In the genomic region with DNA sequence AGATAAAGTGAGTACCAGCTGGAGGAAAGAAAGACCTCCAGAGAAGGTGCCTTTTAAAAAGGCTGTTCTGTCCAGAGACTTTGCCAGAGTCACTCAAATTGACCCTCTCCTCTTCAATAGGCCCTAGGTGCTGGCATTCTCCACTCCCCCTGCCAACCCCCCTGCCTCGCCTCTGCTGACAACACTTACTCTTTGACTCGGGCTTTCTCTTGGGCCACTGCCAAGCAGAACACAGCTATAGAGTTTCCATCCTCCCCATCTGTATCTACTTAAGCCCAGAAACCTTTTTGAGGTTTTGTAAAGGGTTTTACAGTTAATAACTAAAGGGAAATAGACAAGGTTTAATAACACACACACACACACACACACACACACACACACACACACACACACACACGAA, we compare ENCODE assay signal across 11 mouse cellular contexts.
DNase-seq lines count a peak whose midpoint lies in the region; ATAC-seq and TF ChIP-seq lines count a peak whose summit lies in the region.
"Had no signal": no experiment of that assay in that cellular context is flagged by ENCODE, and none has a peak within 500 bp of the region (broad histone marks: within the 10 kb centered on the region; RNA-seq: fewer than 3 reads in every experiment).

No protein-coding gene starts in this region.

- DNase-seq in forebrain, embryonic 11.5 days (ENCODE audit: low spot score) = peak; percentile 49
- peak; percentile 33 for DNase-seq in kidney, postnatal 0 days (ENCODE audit: low spot score)
- DNase-seq in midbrain, postnatal 0 days (ENCODE audit: low spot score) = peak; percentile 6
- DNase-seq in midbrain, embryonic 10.5 days (ENCODE audit: low spot score) = no peak
- no peak for DNase-seq in cerebellum, adult 11-12 months
- DNase-seq: adrenal gland, adult 2 months had no signal

- H3K4me2 ChIP-seq in forebrain, embryonic 11.5 days (ENCODE audit: low read depth, low read length, severe bottlenecking) = no peak overlapping the region
- H3K4me2 ChIP-seq in forebrain, embryonic 16.5 days (ENCODE audit: low read length) = no peak overlapping the region
- H3K4me2 ChIP-seq in kidney, postnatal 0 days (ENCODE audit: low read length) = no peak overlapping the region
- H3K4me2 ChIP-seq in kidney, embryonic 16.5 days (replicated peaks; ENCODE audit: low read depth, low read length) = no peak overlapping the region
- H3K4me2 ChIP-seq in midbrain, postnatal 0 days (ENCODE audit: low read depth, low read length, poor library complexity, severe bottlenecking) = no peak overlapping the region
- H3K4me2 ChIP-seq: embryonic facial prominence, embryonic 15.5 days; lung, embryonic 15.5 days had no signal

- H3K36me3 ChIP-seq in forebrain, embryonic 11.5 days (ENCODE audit: control insufficient read depth, insufficient read depth, low read length) = no peaks in the 10 kb centered on the region
- no peaks in the 10 kb centered on the region for H3K36me3 ChIP-seq in forebrain, embryonic 16.5 days (ENCODE audit: control insufficient read depth, insufficient read depth)
- H3K36me3 ChIP-seq in kidney, postnatal 0 days (ENCODE audit: insufficient read depth, low read length) = no peaks in the 10 kb centered on the region
- no peaks in the 10 kb centered on the region for H3K36me3 ChIP-seq in kidney, embryonic 16.5 days (ENCODE audit: insufficient read depth, low read length)
- H3K36me3 ChIP-seq in midbrain, postnatal 0 days (ENCODE audit: insufficient read depth, low read length) = no peaks in the 10 kb centered on the region
- H3K36me3 ChIP-seq in midbrain, embryonic 10.5 days = no peaks in the 10 kb centered on the region
- H3K36me3 ChIP-seq: embryonic facial prominence, embryonic 15.5 days; lung, embryonic 15.5 days had no signal

- no peak for ATAC-seq in forebrain, embryonic 11.5 days (replicated peaks; ENCODE audit: low FRiP score)
- ATAC-seq in forebrain, embryonic 16.5 days = no peak
- no peak for ATAC-seq in kidney, postnatal 0 days (replicated peaks; ENCODE audit: low FRiP score, low read depth)
- no peak for ATAC-seq in kidney, embryonic 16.5 days (ENCODE audit: low FRiP score, low TSS enrichment)
- no peak for ATAC-seq in midbrain, postnatal 0 days (ENCODE audit: low FRiP score)
- ATAC-seq in megakaryocyte progenitor cell, adult 5-6 weeks (replicated peaks; ENCODE audit: poor library complexity) = 0 out of 2 replicates have a peak, but pooled peaks have one; percentile 14

- 45% methylated on average over 3 of the region's 3 CpGs for WGBS in forebrain, embryonic 11.5 days
- 34% methylated on average over 3 of the region's 3 CpGs for WGBS in forebrain, embryonic 16.5 days
- 47% methylated on average over 3 of the region's 3 CpGs for WGBS in kidney, postnatal 0 days
- 49% methylated on average over 3 of the region's 3 CpGs for WGBS in kidney, embryonic 16.5 days
- 42% methylated on average over 3 of the region's 3 CpGs for WGBS in midbrain, postnatal 0 days
- 63% methylated on average over 3 of the region's 3 CpGs for WGBS in midbrain, embryonic 10.5 days

- no peaks in the 10 kb centered on the region for H3K27me3 ChIP-seq in forebrain, embryonic 11.5 days (ENCODE audit: control insufficient read depth, insufficient read depth, low read length)
- H3K27me3 ChIP-seq in forebrain, embryonic 16.5 days (replicated peaks; ENCODE audit: control insufficient read depth, insufficient read depth, low read length) = no peaks in the 10 kb centered on the region
- no peaks in the 10 kb centered on the region for H3K27me3 ChIP-seq in kidney, postnatal 0 days (ENCODE audit: insufficient read depth, low read length)
- peaks cover 7% of the 10 kb centered on the region; the same call in 1 of the 2 replicates for H3K27me3 ChIP-seq in kidney, embryonic 16.5 days (ENCODE audit: insufficient read depth, low read length)
- H3K27me3 ChIP-seq in midbrain, postnatal 0 days (ENCODE audit: insufficient read depth, low read length) = no peaks in the 10 kb centered on the region
- no peaks in the 10 kb centered on the region for H3K27me3 ChIP-seq in midbrain, embryonic 10.5 days (ENCODE audit: low read depth, poor library complexity, severe bottlenecking)
- H3K27me3 ChIP-seq: embryonic facial prominence, embryonic 15.5 days; lung, embryonic 15.5 days had no signal

- H3K4me3 ChIP-seq in forebrain, embryonic 11.5 days (ENCODE audit: low read depth, low read length) = no peak overlapping the region
- H3K4me3 ChIP-seq in forebrain, embryonic 16.5 days (replicated peaks; ENCODE audit: low read length) = no peak overlapping the region
- no peak overlapping the region for H3K4me3 ChIP-seq in kidney, postnatal 0 days (replicated peaks; ENCODE audit: low read depth, low read length)
- no peak overlapping the region for H3K4me3 ChIP-seq in kidney, embryonic 16.5 days (ENCODE audit: low read length)
- no peak overlapping the region for H3K4me3 ChIP-seq in midbrain, postnatal 0 days (ENCODE audit: low read depth, low read length)
- no peak overlapping the region for H3K4me3 ChIP-seq in midbrain, embryonic 10.5 days
- H3K4me3 ChIP-seq: embryonic facial prominence, embryonic 15.5 days; lung, embryonic 15.5 days had no signal

- no peak for TF ChIP-seq CTCF in kidney, postnatal 0 days (IDR thresholded peaks at IDR 0.05; ENCODE audit: low read depth)
- TF ChIP-seq CTCF in midbrain, postnatal 0 days (IDR thresholded peaks at IDR 0.05) = no peak

- H3K4me1 ChIP-seq in forebrain, embryonic 11.5 days (replicated peaks; ENCODE audit: control insufficient read depth, insufficient read depth, low read length) = no peaks in the 10 kb centered on the region
- no peaks in the 10 kb centered on the region for H3K4me1 ChIP-seq in forebrain, embryonic 16.5 days (replicated peaks; ENCODE audit: control insufficient read depth, insufficient read depth, low read length)
- no peaks in the 10 kb centered on the region for H3K4me1 ChIP-seq in kidney, postnatal 0 days (replicated peaks; ENCODE audit: insufficient read depth, low read length)
- no peaks in the 10 kb centered on the region for H3K4me1 ChIP-seq in kidney, embryonic 16.5 days (ENCODE audit: insufficient read depth, low read length)
- no peaks in the 10 kb centered on the region for H3K4me1 ChIP-seq in midbrain, postnatal 0 days (ENCODE audit: insufficient read depth, low read length)
- no peaks in the 10 kb centered on the region for H3K4me1 ChIP-seq in midbrain, embryonic 10.5 days
- H3K4me1 ChIP-seq: embryonic facial prominence, embryonic 15.5 days; lung, embryonic 15.5 days had no signal

- no peaks in the 10 kb centered on the region for H3K9me3 ChIP-seq in forebrain, embryonic 11.5 days (ENCODE audit: control insufficient read depth, low read length)
- no peaks in the 10 kb centered on the region for H3K9me3 ChIP-seq in forebrain, embryonic 16.5 days (ENCODE audit: control insufficient read depth, low read length)
- H3K9me3 ChIP-seq in kidney, postnatal 0 days (replicated peaks; ENCODE audit: low read length) = no peaks in the 10 kb centered on the region
- H3K9me3 ChIP-seq in kidney, embryonic 16.5 days (ENCODE audit: low read length) = no peaks in the 10 kb centered on the region
- H3K9me3 ChIP-seq in midbrain, postnatal 0 days (ENCODE audit: low read length) = no peaks in the 10 kb centered on the region
- no peaks in the 10 kb centered on the region for H3K9me3 ChIP-seq in midbrain, embryonic 10.5 days (replicated peaks)
- H3K9me3 ChIP-seq: embryonic facial prominence, embryonic 15.5 days; lung, embryonic 15.5 days had no signal

- no peak overlapping the region for H3K27ac ChIP-seq in forebrain, embryonic 11.5 days (ENCODE audit: low read depth, low read length)
- no peak overlapping the region for H3K27ac ChIP-seq in forebrain, embryonic 16.5 days (ENCODE audit: low read length)
- no peak overlapping the region for H3K27ac ChIP-seq in kidney, postnatal 0 days
- H3K27ac ChIP-seq in kidney, embryonic 16.5 days (ENCODE audit: low read length) = no peak overlapping the region
- no peak overlapping the region for H3K27ac ChIP-seq in midbrain, postnatal 0 days (ENCODE audit: low read depth, low read length)
- no peak overlapping the region for H3K27ac ChIP-seq in midbrain, embryonic 10.5 days (replicated peaks)
- H3K27ac ChIP-seq: lung, embryonic 15.5 days had no signal

- no peak overlapping the region for H3K9ac ChIP-seq in forebrain, embryonic 11.5 days (ENCODE audit: low read length)
- H3K9ac ChIP-seq in forebrain, embryonic 16.5 days (replicated peaks; ENCODE audit: low read depth, low read length) = no peak overlapping the region
- H3K9ac ChIP-seq in kidney, postnatal 0 days (ENCODE audit: low read depth, low read length) = no peak overlapping the region
- no peak overlapping the region for H3K9ac ChIP-seq in kidney, embryonic 16.5 days (replicated peaks; ENCODE audit: low read length)
- no peak overlapping the region for H3K9ac ChIP-seq in midbrain, postnatal 0 days (replicated peaks; ENCODE audit: low read length, poor library complexity, severe bottlenecking)
- H3K9ac ChIP-seq: embryonic facial prominence, embryonic 15.5 days; lung, embryonic 15.5 days had no signal

Comparison
In these comparisons a context has a peak if more than half of its experiments do, and no peak if none do; other contexts are left out.
1. DNase-seq: peak in forebrain, embryonic 11.5 days (single experiment), kidney, postnatal 0 days (single experiment) and midbrain, postnatal 0 days (single experiment); none in midbrain, embryonic 10.5 days (single experiment) and cerebellum, adult 11-12 months (single experiment).